Mouse (Mus musculus) cerebellum, adult 8-10 months (tissue): Measurements from ENCODE around the gene Agtrap.
"Not testable (repeated sequence)": the region's sequence is repeated elsewhere in the genome, so short reads cannot be mapped to it uniquely, and the experiment has no call there.

Experiments used
- DNase-seq: peaks from one replicate; pipeline ENCODE4 v3.0.0; 2022

Gene Agtrap

GRCm38 (mm10) chr4:148087907-148088527 is at the start of gene Agtrap:
TSS of gene Agtrap (minus strand) at chr4:148088031.
- peak; percentile 89 for DNase-seq

- no peak for DNase-seq
These were observed 49.7 kb upstream of the Agtrap start for GRCm38 (mm10) chr4:148137503-148137902.

- DNase-seq = no peak
These were observed 47.2 kb upstream of the Agtrap start for GRCm38 (mm10) chr4:148134988-148135387.

- DNase-seq = no peak
These were observed 43.8 kb upstream of the Agtrap start for GRCm38 (mm10) chr4:148131497-148132081.

GRCm38 (mm10) chr4:148130561-148131413 is 43.0 kb upstream of the Agtrap start, which contains the start of gene Draxin:
TSS of gene Draxin (minus strand) at chr4:148130698.
- no peak for DNase-seq

GRCm38 (mm10) chr4:148130133-148130532 is 42.3 kb upstream of the Agtrap start, which contains the start of gene Mad2l2:
TSS of gene Mad2l2 (plus strand) at chr4:148130384.
- DNase-seq = no peak

- DNase-seq = no peak
These were observed 40.8 kb upstream of the Agtrap start for GRCm38 (mm10) chr4:148128672-148129071.

- DNase-seq = no peak
These were observed 40.4 kb upstream of the Agtrap start for GRCm38 (mm10) chr4:148128241-148128640.

- no peak for DNase-seq
These were observed 34.8 kb upstream of the Agtrap start for GRCm38 (mm10) chr4:148122694-148123066.

GRCm38 (mm10) chr4:148121982-148122693 is 34.3 kb upstream of the Agtrap start:
- no peak for DNase-seq

GRCm38 (mm10) chr4:148121362-148121761 is 33.5 kb upstream of the Agtrap start:
- DNase-seq = no peak

- DNase-seq = no peak
These were observed 32.7 kb upstream of the Agtrap start for GRCm38 (mm10) chr4:148120555-148120954.

- DNase-seq = not testable (repeated sequence)
These were observed 31.7 kb upstream of the Agtrap start for GRCm38 (mm10) chr4:148119578-148119977.

GRCm38 (mm10) chr4:148117392-148117791 is 29.6 kb upstream of the Agtrap start:
- no peak for DNase-seq

- DNase-seq = no peak
These were observed 28.8 kb upstream of the Agtrap start for GRCm38 (mm10) chr4:148116657-148117056.

GRCm38 (mm10) chr4:148115467-148115866 is 27.6 kb upstream of the Agtrap start:
- DNase-seq = no peak

- DNase-seq = peak; percentile 86
These were observed 27.0 kb upstream of the Agtrap start for GRCm38 (mm10) chr4:148114758-148115391.

- DNase-seq = no peak
These were observed 24.7 kb upstream of the Agtrap start for GRCm38 (mm10) chr4:148112519-148112918.

GRCm38 (mm10) chr4:148109215-148109614 is 21.4 kb upstream of the Agtrap start:
- no peak for DNase-seq

GRCm38 (mm10) chr4:148108565-148109100 is 20.8 kb upstream of the Agtrap start:
- no peak for DNase-seq

GRCm38 (mm10) chr4:148107621-148108291 is 19.9 kb upstream of the Agtrap start:
- no peak for DNase-seq

- no peak for DNase-seq
These were observed 16.3 kb upstream of the Agtrap start for GRCm38 (mm10) chr4:148104146-148104545.
